Mouse (Mus musculus) embryonic facial prominence, embryonic 12.5 days (tissue): Measurements from ENCODE around the gene Eya3. TPM values are rescaled to one million over a fixed set of nuclear protein-coding genes. Genes with fewer than 3 reads are reported as not detected.

Experiments
- ATAC-seq: fragments of 200-750 bp; cut with Nextera tagmentation; 2 replicates; pipeline ENCODE4 v1.8.0; 2017; ENCODE audit not compliant: insufficient number of reproducible peaks, insufficient read depth, low FRiP score, low TSS enrichment
- H3K27ac ChIP-seq: fragments of 300-500 bp; sonication (generic); 2 replicates; pipeline ENCODE4 v1.5.1; 2016; ENCODE audit warnings: mild to moderate bottlenecking
- H3K27me3 ChIP-seq: fragments of 300-500 bp; sonication (generic); 2 replicates; pipeline ENCODE4 v1.6.1; 2016; ENCODE audit warnings: mild to moderate bottlenecking, moderate library complexity
- H3K36me3 ChIP-seq: fragments of 300-500 bp; sonication (generic); 2 replicates; pipeline ENCODE4 v1.6.1; 2016; ENCODE audit warnings: mild to moderate bottlenecking
- H3K4me1 ChIP-seq: fragments of 300-500 bp; sonication (generic); 2 replicates; pipeline ENCODE4 v1.6.1; 2016
- H3K4me2 ChIP-seq: fragments of 300-500 bp; sonication (generic); replicated peaks from 2 replicates; pipeline ENCODE4 v1.6.1; 2016; ENCODE audit warnings: mild to moderate bottlenecking, moderate library complexity
- H3K4me3 ChIP-seq: fragments of 300-500 bp; sonication (generic); 2 replicates; pipeline ENCODE4 v1.5.1; 2016; ENCODE audit warnings: mild to moderate bottlenecking
- H3K9ac ChIP-seq: fragments of 300-500 bp; sonication (generic); 2 replicates; pipeline ENCODE4 v1.6.1; 2016; ENCODE audit warnings: mild to moderate bottlenecking, moderate library complexity
- H3K9me3 ChIP-seq: fragments of 300-500 bp; sonication (generic); 2 replicates; pipeline ENCODE4 v1.6.1; 2016; ENCODE audit warnings: mild to moderate bottlenecking, moderate library complexity
- WGBS: fragments of 180-500 bp; shearing (Covaris S2); methylation state at CpG from one replicate; pipeline ENCODE4 v1.1.7; 2016; 5-methylcytosine and 5-hydroxymethylcytosine counted together
- polyA plus RNA-seq: library from polyadenylated mRNA; unstranded; fragments of >200 nt; fragmentation: Nextera tagmentation; extraction: Ambion mirVana; gene quantifications from 2 replicates; pipeline ENCODE4 v1.2.1, GENCODE M21; 2016

Gene Eya3
- polyA plus RNA-seq, 1 experiment from 2014 or later: 35.8 TPM

- Histone ChIP-seq H3K4me2 (peak within 1 kb of the TSS; percentile 70), H3K9me3 (no peaks in the 10 kb centered on the region), H3K27me3 (no peaks in the 10 kb centered on the region), H3K36me3 (peaks cover 31% of the 10 kb centered on the region), H3K9ac (peak within 1 kb of the TSS; percentile 78), H3K4me3 (peak within 1 kb of the TSS; percentile 67), H3K4me1 (peaks cover 9% of the 10 kb centered on the region), H3K27ac (peak within 1 kb of the TSS; percentile 76)
- WGBS: under 1% methylated on average over 69 of the region's 71 CpGs
- ATAC-seq: peak; percentile 93
Measured at GRCm38 (mm10) chr4:132767914-132768876, 129.4 kb downstream of the Eya3 start, which contains the start of gene Rpa2. Gene Rpa2 (plus strand): TSS chr4:132768332.

- peaks cover 9% of the 10 kb centered on the region for H3K4me1 ChIP-seq
- 92% methylated on average over 9 of the region's 9 CpGs for WGBS
- no peak overlapping the region for H3K4me3 ChIP-seq
- no peak overlapping the region for H3K4me2 ChIP-seq
- H3K36me3 ChIP-seq: peaks cover 65% of the 10 kb centered on the region
- no peaks in the 10 kb centered on the region for H3K27me3 ChIP-seq
- no peak overlapping the region for H3K9ac ChIP-seq
- no peaks in the 10 kb centered on the region for H3K9me3 ChIP-seq
- no peak for ATAC-seq
- no peak overlapping the region for H3K27ac ChIP-seq
Measured at GRCm38 (mm10) chr4:132771776-132772175, 133.0 kb downstream of the Eya3 start.

Other genes with a start within 250 kb of the Eya3 start
- 18.5 and 22.9 TPM in 2 replicates for gene Phactr4, start 216.5 kb upstream of the Eya3 start, polyA plus RNA-seq
- gene Med18, start 175.1 kb upstream of the Eya3 start, polyA plus RNA-seq: 29.1 and 32.1 TPM in 2 replicates
- 10.4 and 11.4 TPM in 2 replicates for gene Sesn2, start 128.5 kb upstream of the Eya3 start, polyA plus RNA-seq
- gene Atpif1, start 105.3 kb upstream of the Eya3 start, polyA plus RNA-seq: 1,152 and 1,208 TPM in 2 replicates
- gene Dnajc8, start 103.4 kb upstream of the Eya3 start, polyA plus RNA-seq: 169 and 182 TPM in 2 replicates
- 0.59 and 0.64 TPM in 2 replicates for gene Ptafr, start 74.9 kb upstream of the Eya3 start, polyA plus RNA-seq
- 6.6 and 7.1 TPM in 2 replicates for gene Xkr8, start 93.6 kb downstream of the Eya3 start, polyA plus RNA-seq
- gene Smpdl3b, start 118.3 kb downstream of the Eya3 start, polyA plus RNA-seq: 3.9 and 4.2 TPM in 2 replicates
- gene Rpa2, start 129.3 kb downstream of the Eya3 start, polyA plus RNA-seq: 133 and 138 TPM in 2 replicates
- 0.59 and 0.72 TPM in 2 replicates for gene Themis2, start 157.4 kb downstream of the Eya3 start, polyA plus RNA-seq
- gene Ppp1r8, start 204.2 kb downstream of the Eya3 start, polyA plus RNA-seq: 58.6 and 63.2 TPM in 2 replicates
- gene Stx12, start 245.5 kb downstream of the Eya3 start, polyA plus RNA-seq: 69.6 and 71.3 TPM in 2 replicates